Mouse (Mus musculus): Measurements from ENCODE around the gene Gm21294. TPM values are rescaled to one million over a fixed set of nuclear protein-coding genes. Genes with fewer than 3 reads are reported as not detected.

Gene Gm21294
- not detected for polyA plus RNA-seq (2014; fragmentation: Illumina TruSeq; extraction: RNeasy Lipid Tissue Mini Kit (QIAGEN cat#74804); ENCODE audit: low read depth, low replicate concordance)

DNA sequence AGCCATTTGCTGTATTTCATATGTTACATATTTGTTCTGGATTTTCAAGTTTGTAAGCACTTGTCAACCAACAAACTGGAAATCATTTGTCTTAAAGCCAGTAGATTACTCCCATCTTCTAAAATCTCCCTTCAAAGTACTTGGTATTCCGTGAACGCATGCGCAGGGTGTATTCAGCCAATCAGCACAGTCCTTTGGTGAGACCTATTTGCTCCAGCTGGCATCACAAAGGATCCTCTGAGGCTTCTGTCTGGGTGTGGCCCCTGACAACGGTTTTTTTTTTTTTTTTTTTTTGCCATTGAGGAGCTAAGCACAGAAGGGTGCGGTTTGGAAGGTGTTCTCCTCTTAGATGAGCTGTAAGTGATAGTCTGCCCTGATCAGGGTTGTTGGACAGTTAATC lies at the start of gene Gm21294:
TSS of gene Gm21294 (plus strand) at position 301 of the 400 bp plus-strand sequence.

Data from adipose tissue, adult 10 weeks (tissue).